Mouse (Mus musculus): ENCODE measurements around the gene Mt1. TPM values are rescaled to one million over a fixed set of nuclear protein-coding genes. Genes with fewer than 3 reads are reported as not detected.
"Not testable (repeated sequence)": the region's sequence is repeated elsewhere in the genome, so short reads cannot be mapped to it uniquely, and the experiment has no call there.

Mt1 gene
- polyA plus RNA-seq (2012; rRNA removed) (3,236 and 4,039 TPM in 2 replicates), polyA plus RNA-seq (2014; fragmentation: Nextera tagmentation; extraction: Ambion mirVana) (5,334 and 6,015 TPM in 2 replicates)

- no peaks in the 10 kb centered on the region for H3K9me3 ChIP-seq (ENCODE audit: control insufficient read depth, low read length)
- peak within 1 kb of the TSS; percentile 98 for H3K9ac ChIP-seq (replicated peaks)
- peak; percentile 99 for DNase-seq (ENCODE audit: low read depth in 3 of 3, low spot score in 3 of 3)
- no peaks in the 10 kb centered on the region; the same call in 1 of the 2 replicates for H3K36me3 ChIP-seq (replicated peaks; ENCODE audit: control insufficient read depth, insufficient read depth, low read depth)
- TF ChIP-seq CTCF (IDR thresholded peaks at IDR 0.05; ENCODE audit: low read depth) (no peak), EP300 (IDR thresholded peaks at IDR 0.05; ENCODE audit: low read depth) (peak; percentile 89)
- peak within 1 kb of the TSS; percentile 78 to 90 for H3K4me3 ChIP-seq (ENCODE audit: insufficient read depth in 1 of 2, low read depth in 2 of 2, low read length in 2 of 2)
- H3K27me3 ChIP-seq (ENCODE audit: control insufficient read depth, insufficient read depth, low read length), result no peaks in the 10 kb centered on the region
- peak; percentile 88 for ATAC-seq (ENCODE audit: insufficient read depth)
- H3K4me1 ChIP-seq (replicated peaks; ENCODE audit: control insufficient read depth in 2 of 2, insufficient read depth in 2 of 2, low read length in 1 of 2), result peaks cover 33 to 38% of the 10 kb centered on the region in 2 experiments
- peak within 1 kb of the TSS; percentile 88 for H3K4me2 ChIP-seq (ENCODE audit: low read depth)
- H3K27ac ChIP-seq, result peak within 1 kb of the TSS; percentile 99
- WGBS (ENCODE audit: insufficient replicate concordance), result under 1% methylated on average over 50 of the region's 50 CpGs
These were observed at the start of gene Mt1 for GRCm38 (mm10) chr8:94178857-94179712. TSS of gene Mt1 (plus strand) at chr8:94179082.

DNA sequence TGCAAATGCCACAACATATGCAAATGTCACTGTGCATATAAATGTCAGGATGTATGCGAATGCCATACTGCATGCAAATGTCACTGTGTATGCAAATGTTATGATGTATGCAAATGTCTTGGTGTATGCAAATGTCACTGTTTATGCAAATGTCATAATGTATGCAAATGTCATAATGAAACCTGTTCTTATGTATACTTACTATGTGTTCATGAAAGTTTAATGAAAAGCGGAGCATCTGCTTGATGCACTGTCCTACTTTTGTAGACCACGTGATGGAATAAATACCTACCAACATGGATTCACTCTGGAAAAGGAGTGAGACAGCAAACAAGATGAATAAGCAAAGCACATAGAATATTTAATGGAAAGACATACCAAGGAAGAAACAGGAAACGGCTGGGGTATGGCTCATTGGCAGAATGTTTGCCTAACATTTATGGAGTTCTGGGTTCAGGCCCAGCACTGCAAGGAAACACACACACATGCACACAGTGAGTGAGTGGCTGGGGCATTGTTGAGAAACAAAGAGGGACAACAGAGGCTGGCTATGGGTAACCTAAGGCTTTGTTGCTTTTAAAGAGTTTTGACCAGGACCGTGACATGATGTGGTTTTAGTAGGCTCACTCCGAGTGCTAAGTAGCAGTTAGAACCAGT, 49.6 kb upstream of the Mt1 start:
- TF ChIP-seq EP300 (IDR thresholded peaks at IDR 0.05; ENCODE audit: low read depth) (no peak), CTCF (IDR thresholded peaks at IDR 0.05; ENCODE audit: low read depth) (no peak)
- no peak overlapping the region for H3K27ac ChIP-seq
- 71% methylated on average over 6 of the region's 6 CpGs for WGBS (ENCODE audit: insufficient replicate concordance)

DNA sequence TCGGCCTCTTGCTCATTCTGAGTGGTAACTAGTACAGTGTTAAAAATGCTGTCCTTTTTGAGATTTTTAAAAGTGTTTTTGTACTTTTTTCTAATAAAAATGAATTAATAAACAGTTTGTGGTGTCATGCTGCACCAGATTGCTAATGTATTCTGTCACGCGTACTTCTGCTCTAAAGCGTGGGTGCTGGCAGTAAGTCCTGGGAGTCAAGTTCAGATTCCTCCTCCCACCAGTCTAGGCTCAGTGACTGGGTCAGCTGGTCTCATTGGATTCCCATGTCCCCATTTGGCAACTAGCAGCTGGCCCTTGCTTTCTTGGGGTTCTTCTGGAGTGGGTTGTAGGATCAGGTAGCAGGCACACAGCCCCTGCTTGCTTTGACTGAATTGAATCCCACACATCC, 48.8 kb upstream of the Mt1 start:
- Histone ChIP-seq H3K4me2 (ENCODE audit: low read depth) (no peak overlapping the region), H3K27me3 (ENCODE audit: control insufficient read depth, insufficient read depth, low read length) (no peaks in the 10 kb centered on the region; the same call in 1 of the 2 replicates), H3K36me3 (replicated peaks; ENCODE audit: control insufficient read depth, insufficient read depth, low read depth) (no peaks in the 10 kb centered on the region), H3K27ac (no peak overlapping the region), H3K9ac (replicated peaks) (no peak overlapping the region), H3K4me1 (replicated peaks; ENCODE audit: control insufficient read depth in 2 of 2, insufficient read depth in 2 of 2, low read length in 1 of 2) (peaks cover 3 to 8% of the 10 kb centered on the region in 2 experiments; a peak in 3 of 4 replicates), H3K4me3 (ENCODE audit: insufficient read depth in 1 of 2, low read depth in 2 of 2, low read length in 2 of 2) (no peak overlapping the region), H3K9me3 (ENCODE audit: control insufficient read depth, low read length) (no peaks in the 10 kb centered on the region)
- ATAC-seq (ENCODE audit: insufficient read depth) (no peak), DNase-seq (ENCODE audit: low read depth in 3 of 3, low spot score in 3 of 3) (no peak)
- 87% methylated on average over 4 of the region's 4 CpGs for WGBS (ENCODE audit: insufficient replicate concordance)
- TF ChIP-seq CTCF (IDR thresholded peaks at IDR 0.05; ENCODE audit: low read depth) (no peak), EP300 (IDR thresholded peaks at IDR 0.05; ENCODE audit: low read depth) (no peak)

More for the DNA sequence above, 49.6 kb upstream of the Mt1 start:
- DNase-seq (ENCODE audit: low read depth in 3 of 3, low spot score in 3 of 3) (no peak), ATAC-seq (ENCODE audit: insufficient read depth) (no peak)
- H3K9me3 ChIP-seq (ENCODE audit: control insufficient read depth, low read length), result no peaks in the 10 kb centered on the region
- no peak overlapping the region for H3K9ac ChIP-seq (replicated peaks)
- no peak overlapping the region for H3K4me2 ChIP-seq (ENCODE audit: low read depth)
- no peaks in the 10 kb centered on the region; the same call in 1 of the 2 replicates for H3K27me3 ChIP-seq (ENCODE audit: control insufficient read depth, insufficient read depth, low read length)
- no peak overlapping the region for H3K4me3 ChIP-seq (ENCODE audit: insufficient read depth in 1 of 2, low read depth in 2 of 2, low read length in 2 of 2)
- peaks cover 0 to 3% of the 10 kb centered on the region in 2 experiments; a peak in 2 of 4 replicates for H3K4me1 ChIP-seq (replicated peaks; ENCODE audit: control insufficient read depth in 2 of 2, insufficient read depth in 2 of 2, low read length in 1 of 2)
- no peaks in the 10 kb centered on the region for H3K36me3 ChIP-seq (replicated peaks; ENCODE audit: control insufficient read depth, insufficient read depth, low read depth)

- Histone ChIP-seq H3K4me3 (ENCODE audit: insufficient read depth in 1 of 2, low read depth in 2 of 2, low read length in 2 of 2) (no peak overlapping the region), H3K27me3 (ENCODE audit: control insufficient read depth, insufficient read depth, low read length) (no peaks in the 10 kb centered on the region), H3K4me2 (ENCODE audit: low read depth) (no peak overlapping the region), H3K9me3 (ENCODE audit: control insufficient read depth, low read length) (no peaks in the 10 kb centered on the region), H3K4me1 (replicated peaks; ENCODE audit: control insufficient read depth in 2 of 2, insufficient read depth in 2 of 2, low read length in 1 of 2) (peaks cover 3 to 8% of the 10 kb centered on the region in 2 experiments; a peak in 3 of 4 replicates), H3K9ac (replicated peaks) (no peak overlapping the region), H3K36me3 (replicated peaks; ENCODE audit: control insufficient read depth, insufficient read depth, low read depth) (no peaks in the 10 kb centered on the region), H3K27ac (no peak overlapping the region)
- TF ChIP-seq EP300 (IDR thresholded peaks at IDR 0.05; ENCODE audit: low read depth) (no peak), CTCF (IDR thresholded peaks at IDR 0.05; ENCODE audit: low read depth) (no peak)
- DNase-seq (ENCODE audit: low read depth in 3 of 3, low spot score in 3 of 3) (no peak), ATAC-seq (ENCODE audit: insufficient read depth) (no peak)
- WGBS (ENCODE audit: insufficient replicate concordance), result 35% methylated on average over 5 of the region's 5 CpGs
These were observed 46.8 kb upstream of the Mt1 start for GRCm38 (mm10) chr8:94132096-94132495.

DNA sequence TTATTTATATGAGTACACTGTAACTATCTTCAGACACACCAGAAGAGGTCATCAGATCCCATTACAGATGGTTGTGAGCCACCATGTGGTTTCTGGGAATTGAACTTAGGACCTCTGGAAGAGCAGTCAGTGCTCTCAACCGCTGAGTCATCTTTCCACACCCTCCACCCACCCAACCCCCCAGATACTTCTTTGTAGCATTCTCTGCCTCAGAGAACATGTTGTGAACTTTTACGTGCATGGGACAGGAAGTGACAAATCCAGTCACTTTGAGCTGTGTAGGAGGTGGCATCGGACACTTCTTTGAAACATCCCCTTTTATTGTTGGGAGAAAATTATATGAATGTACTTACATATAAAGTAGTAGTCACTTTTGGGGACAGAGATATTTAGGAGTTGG, 44.3 kb upstream of the Mt1 start:
- H3K9ac ChIP-seq (replicated peaks); H3K9me3 ChIP-seq (ENCODE audit: control insufficient read depth, low read length); H3K4me2 ChIP-seq (ENCODE audit: low read depth); DNase-seq (ENCODE audit: low read depth in 3 of 3, low spot score in 3 of 3); H3K4me3 ChIP-seq (ENCODE audit: insufficient read depth in 1 of 2, low read depth in 2 of 2, low read length in 2 of 2); ATAC-seq (ENCODE audit: insufficient read depth); H3K27ac ChIP-seq; H3K36me3 ChIP-seq (replicated peaks; ENCODE audit: control insufficient read depth, insufficient read depth, low read depth); H3K27me3 ChIP-seq (ENCODE audit: control insufficient read depth, insufficient read depth, low read length); H3K4me1 ChIP-seq (replicated peaks; ENCODE audit: control insufficient read depth in 2 of 2, insufficient read depth in 2 of 2, low read length in 1 of 2): not testable (repeated sequence)
- 24% methylated on average over 3 of the region's 3 CpGs for WGBS (ENCODE audit: insufficient replicate concordance)

Measured in liver, embryonic 14.5 days (tissue).